13 mouse cellular contexts compared by ENCODE assay signal in genomic region chr6:93911420-93911819, GRCm38 (mm10).
DNase-seq lines count a peak whose midpoint lies in the region; ATAC-seq lines count a peak whose summit lies in the region.
"Had no signal": no experiment of that assay in that cellular context is flagged by ENCODE, and none has a peak within 500 bp of the region (broad histone marks: within the 10 kb centered on the region; RNA-seq: fewer than 3 reads in every experiment).

No protein-coding gene starts in this region.

- H3K27ac ChIP-seq in kidney, embryonic 14.5 days (ENCODE audit: low read depth, low read length) = peak overlapping the region; percentile 82; the same call in 1 of the 2 replicates
- H3K27ac ChIP-seq in forebrain, embryonic 11.5 days (ENCODE audit: low read depth, low read length) = peak overlapping the region; percentile 100
- H3K27ac ChIP-seq in limb, embryonic 11.5 days (replicated peaks; ENCODE audit: low read depth, low read length) = peak overlapping the region; percentile 97; the same call in 1 of the 2 replicates
- peak overlapping the region; percentile 98 for H3K27ac ChIP-seq in neural tube, embryonic 13.5 days (replicated peaks)

- DNase-seq in kidney, adult 9 months = no peak
- DNase-seq in forebrain, embryonic 11.5 days (ENCODE audit: low spot score) = no peak
- DNase-seq in limb, embryonic 11.5 days (ENCODE audit: low spot score) = no peak
- DNase-seq in cerebellum, adult 18-20 months = no peak
- no peak for DNase-seq in layer of hippocampus, adult 9-10 months (ENCODE audit: low spot score)
- DNase-seq in layer of hippocampus, adult 9-11 months = no peak
- DNase-seq: liver, postnatal 0 days; thymus, postnatal 14 days had no signal

- no peaks in the 10 kb centered on the region for H3K9me3 ChIP-seq in kidney, embryonic 14.5 days (ENCODE audit: control insufficient read depth, low read length)
- H3K9me3 ChIP-seq in forebrain, embryonic 11.5 days (ENCODE audit: control insufficient read depth, low read length) = no peaks in the 10 kb centered on the region
- H3K9me3 ChIP-seq in limb, embryonic 11.5 days (ENCODE audit: control insufficient read depth, low read length) = no peaks in the 10 kb centered on the region
- H3K9me3 ChIP-seq in neural tube, embryonic 13.5 days = no peaks in the 10 kb centered on the region
- H3K9me3 ChIP-seq: heart, embryonic 15.5 days had no signal

- H3K4me2 ChIP-seq in kidney, embryonic 14.5 days (replicated peaks; ENCODE audit: low read depth, low read length) = peak overlapping the region; percentile 55
- H3K4me2 ChIP-seq in forebrain, embryonic 11.5 days (ENCODE audit: low read depth, low read length, severe bottlenecking) = peak overlapping the region; percentile 80
- H3K4me2 ChIP-seq in limb, embryonic 11.5 days (ENCODE audit: low read depth, severe bottlenecking) = peak overlapping the region; percentile 66
- H3K4me2 ChIP-seq in neural tube, embryonic 13.5 days = peak overlapping the region; percentile 73

- peaks cover 9% of the 10 kb centered on the region for H3K4me1 ChIP-seq in kidney, embryonic 14.5 days (ENCODE audit: control insufficient read depth, insufficient read depth, low read length)
- peaks cover 26% of the 10 kb centered on the region for H3K4me1 ChIP-seq in forebrain, embryonic 11.5 days (replicated peaks; ENCODE audit: control insufficient read depth, insufficient read depth, low read length)
- H3K4me1 ChIP-seq in limb, embryonic 11.5 days (ENCODE audit: control insufficient read depth, insufficient read depth, low read length) = peaks cover 22% of the 10 kb centered on the region
- peaks cover 56% of the 10 kb centered on the region for H3K4me1 ChIP-seq in neural tube, embryonic 13.5 days (replicated peaks)

- H3K36me3 ChIP-seq in kidney, embryonic 14.5 days (ENCODE audit: control insufficient read depth, insufficient read depth, low read length) = no peaks in the 10 kb centered on the region
- no peaks in the 10 kb centered on the region for H3K36me3 ChIP-seq in forebrain, embryonic 11.5 days (ENCODE audit: control insufficient read depth, insufficient read depth, low read length)
- no peaks in the 10 kb centered on the region for H3K36me3 ChIP-seq in limb, embryonic 11.5 days (ENCODE audit: control insufficient read depth, insufficient read depth, low read length)
- H3K36me3 ChIP-seq in neural tube, embryonic 13.5 days = no peaks in the 10 kb centered on the region
- H3K36me3 ChIP-seq: heart, embryonic 15.5 days had no signal

- H3K4me3 ChIP-seq in kidney, embryonic 14.5 days (ENCODE audit: low read length) = peak overlapping the region; percentile 40
- H3K4me3 ChIP-seq in forebrain, embryonic 11.5 days (ENCODE audit: low read depth, low read length) = peak overlapping the region; percentile 44
- peak overlapping the region; percentile 33; the same call in 1 of the 2 replicates for H3K4me3 ChIP-seq in limb, embryonic 11.5 days (ENCODE audit: low read depth, low read length)
- peak overlapping the region; percentile 58 for H3K4me3 ChIP-seq in neural tube, embryonic 13.5 days
- H3K4me3 ChIP-seq: myocyte had no signal

- no peaks in the 10 kb centered on the region for H3K27me3 ChIP-seq in kidney, embryonic 14.5 days (ENCODE audit: control insufficient read depth, insufficient read depth, low read length)
- H3K27me3 ChIP-seq in forebrain, embryonic 11.5 days (ENCODE audit: control insufficient read depth, insufficient read depth, low read length) = no peaks in the 10 kb centered on the region
- H3K27me3 ChIP-seq in limb, embryonic 11.5 days (ENCODE audit: control insufficient read depth, insufficient read depth, low read length) = no peaks in the 10 kb centered on the region
- no peaks in the 10 kb centered on the region for H3K27me3 ChIP-seq in neural tube, embryonic 13.5 days

- WGBS in kidney, embryonic 14.5 days = 56% methylated on average over 2 of the region's 2 CpGs
- 4% methylated on average over 2 of the region's 2 CpGs for WGBS in forebrain, embryonic 11.5 days
- 77% methylated on average over 2 of the region's 2 CpGs for WGBS in limb, embryonic 11.5 days
- WGBS in neural tube, embryonic 13.5 days = 15% methylated on average over 2 of the region's 2 CpGs

- ATAC-seq in kidney, embryonic 14.5 days (ENCODE audit: low FRiP score, low TSS enrichment) = no peak
- no peak for ATAC-seq in forebrain, embryonic 11.5 days (replicated peaks; ENCODE audit: low FRiP score)
- no peak for ATAC-seq in limb, embryonic 11.5 days (ENCODE audit: insufficient number of reproducible peaks, low FRiP score, low TSS enrichment, low read depth)
- ATAC-seq in neural tube, embryonic 13.5 days (ENCODE audit: low read depth) = no peak
- ATAC-seq: CD4-positive, CD25-positive, alpha-beta regulatory T cell, adult 4 months; liver, postnatal 0 days had no signal

- H3K9ac ChIP-seq in kidney, embryonic 14.5 days (ENCODE audit: low read depth, low read length) = 0 out of 2 replicates have a peak overlapping the region, but pooled peaks have one; percentile 2
- H3K9ac ChIP-seq in forebrain, embryonic 11.5 days (ENCODE audit: low read length) = peak overlapping the region; percentile 73
- H3K9ac ChIP-seq in limb, embryonic 11.5 days (ENCODE audit: low read length) = no peak overlapping the region
- peak overlapping the region; percentile 90 for H3K9ac ChIP-seq in neural tube, embryonic 13.5 days
- H3K9ac ChIP-seq: heart, embryonic 15.5 days; liver, postnatal 0 days had no signal
